Mouse (Mus musculus) ES-Bruce4 (cell line): Measurements from ENCODE around the gene Mllt3. TPM values are rescaled to one million over a fixed set of nuclear protein-coding genes. Genes with fewer than 3 reads are reported as not detected.
A peak's percentile ranks its signal among the peaks of the same experiment; 100 is the strongest.

Experiments used
- H3K27ac ChIP-seq: 2 replicates; pipeline ENCODE4 v1.5.1; 2012; ENCODE audit warnings: low read length, inconsistent platforms; ENCODE audit not compliant: insufficient read depth
- H3K27me3 ChIP-seq: 2 replicates; pipeline ENCODE4 v1.6.1; 2012; ENCODE audit warnings: mild to moderate bottlenecking, low read length, inconsistent platforms; ENCODE audit not compliant: control insufficient read depth, poor library complexity, insufficient read depth, severe bottlenecking
- H3K36me3 ChIP-seq: 2 replicates; pipeline ENCODE4 v1.6.1; 2012; ENCODE audit warnings: inconsistent platforms, mild to moderate bottlenecking, low read length, moderate library complexity; ENCODE audit not compliant: control insufficient read depth, poor library complexity, insufficient read depth, severe bottlenecking
- H3K4me1 ChIP-seq: one replicate; pipeline ENCODE4 v1.8.1; 2011; ENCODE audit warnings: low read length; ENCODE audit not compliant: control insufficient read depth, insufficient read depth
- H3K4me3 ChIP-seq: 2 replicates; pipeline ENCODE4 v1.5.1; 2011; ENCODE audit warnings: low read depth, mild to moderate bottlenecking, low read length
- H3K9ac ChIP-seq: 2 replicates; pipeline ENCODE4 v1.6.1; 2012; ENCODE audit warnings: low read depth, mild to moderate bottlenecking, inconsistent platforms; ENCODE audit not compliant: poor library complexity, severe bottlenecking
- H3K9me3 ChIP-seq: replicated peaks from 2 replicates; pipeline ENCODE4 v1.6.1; 2012; ENCODE audit warnings: mild to moderate bottlenecking, low read length, inconsistent platforms; ENCODE audit not compliant: control insufficient read depth, poor library complexity, insufficient read depth, severe bottlenecking
- CTCF ChIP-seq: IDR thresholded peaks from one replicate; pipeline ENCODE4 v1.8.1; 2011; ENCODE audit warnings: low read depth, low read length
- EP300 ChIP-seq: IDR thresholded peaks from 2 replicates; pipeline ENCODE4 v1.6.1; 2011; ENCODE audit warnings: low read depth, low read length; ENCODE audit not compliant: insufficient read depth
- POLR2A ChIP-seq: IDR thresholded peaks from one replicate; pipeline ENCODE4 v1.8.1; 2011; ENCODE audit warnings: low read length; ENCODE audit not compliant: insufficient read depth
- polyA plus RNA-seq: library from polyadenylated mRNA; stranded (reverse); fragments of >200 nt; gene quantifications from 2 replicates; pipeline ENCODE4 v1.2.4, GENCODE M21; 2011; ENCODE audit warnings: low read depth; ENCODE audit not compliant: missing spikeins, insufficient read depth, insufficient read length

Mllt3 gene
- polyA plus RNA-seq, 1 experiment, result 19.2 TPM

DNA sequence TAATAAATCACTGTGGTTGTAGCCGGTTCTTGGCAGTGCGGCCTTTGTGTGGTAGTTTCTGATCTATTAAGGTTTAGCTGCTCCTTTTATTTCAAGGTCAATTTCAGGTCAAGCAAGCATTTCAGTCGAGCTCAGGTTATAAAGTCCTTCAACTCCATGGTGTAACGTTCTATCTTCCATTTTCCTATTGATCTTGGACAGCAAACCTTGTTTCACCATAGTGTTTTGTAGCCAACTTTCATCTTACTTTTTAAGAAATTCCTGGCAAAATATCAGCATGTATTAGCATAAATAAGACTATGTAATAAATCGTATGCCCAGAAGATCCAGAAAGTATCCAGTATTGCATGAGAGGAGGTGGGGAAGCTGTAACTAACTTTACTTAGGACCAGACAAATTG, 240.7 kb downstream of the Mllt3 start:
- Histone ChIP-seq H3K27me3 (no peaks in the 10 kb centered on the region), H3K27ac (no peak overlapping the region), H3K9ac (no peak overlapping the region), H3K4me1 (no peaks in the 10 kb centered on the region), H3K4me3 (no peak overlapping the region), H3K36me3 (no peaks in the 10 kb centered on the region), H3K9me3 (no peaks in the 10 kb centered on the region)
- TF ChIP-seq POLR2A (no peak), EP300 (no peak), CTCF (no peak)

DNA sequence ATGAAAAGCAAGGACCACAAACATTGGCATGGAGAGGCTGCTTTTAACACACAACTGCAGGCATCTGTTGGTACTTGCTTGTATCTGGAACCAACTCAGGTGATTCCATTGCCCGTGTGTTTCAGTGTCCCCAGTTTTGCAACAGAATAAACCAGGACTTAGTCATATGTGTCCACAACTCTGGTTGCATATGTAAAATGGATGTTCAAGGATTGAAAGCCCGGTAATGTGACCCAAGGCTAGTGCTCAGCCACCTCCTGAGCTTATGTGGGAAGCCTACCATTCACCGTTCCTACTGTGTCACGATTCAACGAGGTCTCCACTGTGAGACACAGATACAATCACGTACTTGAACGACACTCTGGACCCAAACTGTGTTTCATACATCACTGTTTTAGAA, 243.7 kb downstream of the Mllt3 start:
- H3K27me3 ChIP-seq, result no peaks in the 10 kb centered on the region
- no peaks in the 10 kb centered on the region for H3K36me3 ChIP-seq
- H3K9ac ChIP-seq, result no peak overlapping the region
- H3K27ac ChIP-seq, result no peak overlapping the region
- TF ChIP-seq CTCF, result no peak
- no peak for TF ChIP-seq POLR2A
- TF ChIP-seq EP300, result no peak
- H3K9me3 ChIP-seq, result no peaks in the 10 kb centered on the region
- no peak overlapping the region for H3K4me3 ChIP-seq
- H3K4me1 ChIP-seq, result no peaks in the 10 kb centered on the region

DNA sequence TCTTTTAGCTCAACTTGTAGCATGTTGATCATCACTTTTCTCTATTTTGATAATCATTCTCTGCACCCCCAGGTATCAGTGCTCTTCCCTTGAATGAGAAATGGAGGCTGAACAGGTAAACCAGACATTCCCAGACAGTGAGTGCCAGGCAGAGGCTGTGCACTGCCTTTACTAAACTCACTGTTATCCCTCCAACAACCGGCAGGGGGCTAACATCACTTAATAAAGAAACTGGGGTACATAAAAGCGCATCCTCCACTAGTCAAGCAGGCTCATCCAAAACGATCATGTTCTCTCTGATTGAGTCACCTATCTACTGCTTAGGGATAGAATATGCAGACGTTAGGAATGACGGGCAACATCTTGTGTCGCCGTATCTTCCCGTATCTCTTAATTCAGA, 244.5 kb downstream of the Mllt3 start:
- no peak overlapping the region for H3K9ac ChIP-seq
- no peaks in the 10 kb centered on the region for H3K36me3 ChIP-seq
- H3K27ac ChIP-seq, result no peak overlapping the region
- TF ChIP-seq POLR2A (no peak), CTCF (peak; percentile 9)
- no peak overlapping the region for H3K4me3 ChIP-seq
- H3K9me3 ChIP-seq, result no peaks in the 10 kb centered on the region
- no peaks in the 10 kb centered on the region for H3K27me3 ChIP-seq
- no peaks in the 10 kb centered on the region for H3K4me1 ChIP-seq

DNA sequence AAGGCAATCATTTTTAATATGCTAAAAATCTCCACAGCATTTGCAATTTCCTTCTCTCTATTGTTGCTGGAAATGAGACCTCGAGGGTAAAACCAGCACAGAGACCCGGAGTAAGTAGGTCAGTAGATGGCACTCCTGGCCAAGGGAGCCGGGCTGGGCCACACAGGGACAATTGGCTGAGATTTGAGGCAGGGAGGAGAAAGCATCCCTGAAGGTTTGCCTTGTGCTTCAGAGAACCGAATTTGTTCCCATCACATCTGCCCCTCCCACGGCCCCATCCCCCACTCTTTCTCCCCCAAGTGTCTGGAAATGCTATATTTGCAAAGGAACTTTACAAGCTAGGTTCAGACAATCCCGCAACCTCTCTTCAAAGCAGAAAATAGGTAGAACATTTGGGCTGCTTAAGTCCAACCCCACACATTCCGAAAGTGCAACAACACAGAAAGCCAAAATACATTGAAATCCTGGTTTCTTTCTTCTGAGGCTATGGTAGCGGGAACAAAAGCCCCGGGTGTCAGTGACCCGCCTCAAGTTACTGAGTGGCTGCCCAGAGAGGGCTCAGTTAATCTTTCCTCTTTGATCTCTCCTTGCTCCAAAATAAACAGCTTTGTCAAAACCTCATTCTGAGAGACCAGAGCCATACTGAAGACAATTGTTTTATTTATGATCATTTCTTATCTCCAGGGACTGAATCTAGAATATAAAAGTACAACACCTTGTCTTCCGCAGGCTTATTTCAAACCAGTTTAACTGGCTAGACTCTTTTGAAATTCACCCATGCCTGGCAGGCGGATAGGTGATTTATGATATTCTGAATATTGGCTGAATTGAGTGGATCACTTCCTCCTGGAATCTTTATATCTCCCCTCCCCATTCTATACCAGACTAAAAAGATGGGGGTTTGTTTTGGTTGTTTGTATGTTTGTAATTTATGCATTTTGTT, 247.8 kb downstream of the Mllt3 start:
- Histone ChIP-seq H3K27ac (no peak overlapping the region), H3K36me3 (no peaks in the 10 kb centered on the region), H3K4me3 (no peak overlapping the region), H3K9me3 (no peaks in the 10 kb centered on the region), H3K9ac (no peak overlapping the region), H3K4me1 (no peaks in the 10 kb centered on the region), H3K27me3 (no peaks in the 10 kb centered on the region)
- TF ChIP-seq POLR2A (no peak), CTCF (peak; percentile 51), EP300 (no peak)

DNA sequence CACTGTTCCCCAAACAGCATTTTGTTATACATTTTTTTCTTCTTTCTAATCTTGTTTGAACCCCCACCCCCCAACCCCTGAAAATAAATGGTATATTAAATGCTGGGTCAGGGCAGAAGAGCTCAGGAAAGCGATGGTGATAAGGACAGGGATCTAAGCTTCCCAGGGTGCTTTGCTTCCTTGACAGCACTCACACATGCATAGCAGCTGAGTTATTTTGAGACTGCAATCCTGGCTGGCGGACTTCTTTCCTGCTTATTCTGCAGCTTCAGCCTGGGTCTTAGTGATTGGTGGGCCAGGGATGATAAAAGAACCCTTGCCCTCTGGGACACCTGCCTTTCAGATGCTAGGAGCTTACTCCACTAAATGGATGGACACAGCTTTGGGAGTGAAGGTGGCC, 249.4 kb downstream of the Mllt3 start:
- TF ChIP-seq EP300, result no peak
- Histone ChIP-seq H3K4me3 (no peak overlapping the region), H3K27me3 (no peaks in the 10 kb centered on the region), H3K4me1 (no peaks in the 10 kb centered on the region), H3K9ac (no peak overlapping the region), H3K36me3 (no peaks in the 10 kb centered on the region), H3K9me3 (no peaks in the 10 kb centered on the region), H3K27ac (no peak overlapping the region)

DNA sequence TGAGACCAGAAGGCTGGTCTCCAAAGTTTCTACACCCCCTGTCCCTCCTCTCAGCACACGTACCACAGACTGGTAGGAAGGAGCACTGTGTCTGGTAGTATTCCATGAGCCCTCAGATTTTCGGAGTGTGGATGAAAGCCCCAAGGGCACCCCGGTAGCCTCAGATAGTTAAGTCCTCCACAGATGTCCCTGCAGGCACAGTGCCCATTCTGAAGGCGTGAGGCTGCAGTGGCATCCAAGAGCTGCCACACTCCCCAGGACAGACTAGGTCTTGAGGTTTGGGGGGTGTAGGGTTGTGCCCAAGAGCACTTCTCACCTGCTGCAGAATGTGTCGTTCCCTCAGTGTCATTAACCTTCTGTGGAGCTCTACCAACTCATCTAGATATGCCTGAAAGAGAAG, 251.2 kb downstream of the Mllt3 start:
- H3K36me3 ChIP-seq, result no peaks in the 10 kb centered on the region
- TF ChIP-seq POLR2A (no peak), EP300 (no peak), CTCF (no peak)
- H3K4me1 ChIP-seq, result no peaks in the 10 kb centered on the region
- H3K9ac ChIP-seq, result no peak overlapping the region
- H3K4me3 ChIP-seq, result no peak overlapping the region
- H3K27me3 ChIP-seq, result no peaks in the 10 kb centered on the region
- H3K9me3 ChIP-seq, result no peaks in the 10 kb centered on the region
- no peak overlapping the region for H3K27ac ChIP-seq
